Mouse (Mus musculus) lung, embryonic 14.5 days (tissue): ENCODE data around the gene Fam136a. TPM values are rescaled to one million over a fixed set of nuclear protein-coding genes. Genes with fewer than 3 reads are reported as not detected.
A peak's percentile ranks its signal among the peaks of the same experiment; 100 is the strongest.

ENCODE experiments used
- ATAC-seq: fragments of 200-750 bp; cut with Nextera tagmentation; 2 replicates; pipeline ENCODE4 v1.8.0; 2017; ENCODE audit warnings: mild to moderate bottlenecking, moderate TSS enrichment, moderate library complexity; ENCODE audit not compliant: insufficient read depth
- DNase-seq: peaks from one replicate; pipeline ENCODE4 v3.0.0-alpha.2; 2015
- H3K27ac ChIP-seq: fragments of 300-500 bp; sonication (generic); 2 replicates; pipeline ENCODE4 v1.5.1; 2014; ENCODE audit warnings: low read depth, mild to moderate bottlenecking, moderate library complexity
- H3K27me3 ChIP-seq: fragments of 300-500 bp; sonication (generic); 2 replicates; pipeline ENCODE4 v1.6.1; 2014; ENCODE audit warnings: low read length, control low read depth; ENCODE audit not compliant: insufficient read depth
- H3K36me3 ChIP-seq: fragments of 300-500 bp; sonication (generic); 2 replicates; pipeline ENCODE4 v1.6.1; 2014; ENCODE audit warnings: control low read depth; ENCODE audit not compliant: insufficient read depth
- H3K4me1 ChIP-seq: fragments of 300-500 bp; sonication (generic); 2 replicates; pipeline ENCODE4 v1.6.1; 2014; ENCODE audit warnings: antibody characterized with exemption, control low read depth; ENCODE audit not compliant: insufficient read depth
- H3K4me2 ChIP-seq: fragments of 300-500 bp; sonication (generic); 2 replicates; pipeline ENCODE4 v1.6.1; 2014; ENCODE audit warnings: mild to moderate bottlenecking
- H3K4me3 ChIP-seq: fragments of 300-500 bp; sonication (generic); 2 replicates; pipeline ENCODE4 v1.5.1; 2014; ENCODE audit warnings: low read depth, low read length
- H3K9ac ChIP-seq: fragments of 300-500 bp; sonication (generic); 2 replicates; pipeline ENCODE4 v1.6.1; 2014
- H3K9me3 ChIP-seq: fragments of 300-500 bp; sonication (generic); 2 replicates; pipeline ENCODE4 v1.6.1; 2016; ENCODE audit warnings: low read depth, low read length, control low read depth
- CTCF ChIP-seq: IDR thresholded peaks from 2 replicates; pipeline ENCODE4 v1.5.1; 2016; ENCODE audit warnings: antibody characterized with exemption, low read depth
- WGBS: fragments of 180-500 bp; shearing (Covaris S2); extraction: QIAGEN DNeasy Blood & Tissue Kit; methylation state at CpG from one replicate; pipeline ENCODE4 v1.1.7; 2014; 5-methylcytosine and 5-hydroxymethylcytosine counted together
- polyA plus RNA-seq: library from polyadenylated mRNA; unstranded; fragments of >200 nt; fragmentation: Nextera tagmentation; extraction: Ambion mirVana; gene quantifications from 2 replicates; pipeline ENCODE4 v1.2.1, GENCODE M21; 2014

Gene Fam136a
- polyA plus RNA-seq, 1 experiment from 2014 or later, result 129 TPM

DNA sequence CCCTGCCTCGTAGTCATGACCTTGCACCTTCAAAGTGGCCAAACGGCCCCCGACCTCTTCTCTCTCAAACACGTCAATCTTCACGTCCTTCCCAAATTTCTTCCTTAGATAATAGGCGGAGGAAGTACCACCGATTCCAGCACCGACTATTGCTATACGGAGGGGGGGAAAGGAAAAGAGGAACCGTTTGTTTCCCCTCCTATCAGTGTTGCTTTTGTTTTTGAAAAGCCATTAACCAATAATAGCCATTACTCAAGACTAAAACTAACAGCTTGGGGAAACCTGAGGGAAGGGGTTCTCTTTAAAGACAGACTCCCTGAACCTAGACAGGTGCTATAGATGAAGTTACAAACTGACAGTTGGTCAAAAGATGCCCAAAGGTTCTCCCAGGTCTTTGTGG is 30.5 kb downstream of the Fam136a start:
- no peak for DNase-seq
- Histone ChIP-seq H3K4me3 (peak overlapping the region; percentile 87), H3K9me3 (no peaks in the 10 kb centered on the region), H3K36me3 (peaks cover 27% of the 10 kb centered on the region), H3K27ac (no peak overlapping the region), H3K4me1 (0 out of 2 replicates have a peak, but pooled peaks cover 4% of the 10 kb centered on the region), H3K9ac (peak overlapping the region; percentile 82), H3K4me2 (peak overlapping the region; percentile 94), H3K27me3 (no peaks in the 10 kb centered on the region)
- no peak for TF ChIP-seq CTCF
- WGBS, result 16% methylated on average over 10 of the region's 10 CpGs
- no peak for ATAC-seq

DNA sequence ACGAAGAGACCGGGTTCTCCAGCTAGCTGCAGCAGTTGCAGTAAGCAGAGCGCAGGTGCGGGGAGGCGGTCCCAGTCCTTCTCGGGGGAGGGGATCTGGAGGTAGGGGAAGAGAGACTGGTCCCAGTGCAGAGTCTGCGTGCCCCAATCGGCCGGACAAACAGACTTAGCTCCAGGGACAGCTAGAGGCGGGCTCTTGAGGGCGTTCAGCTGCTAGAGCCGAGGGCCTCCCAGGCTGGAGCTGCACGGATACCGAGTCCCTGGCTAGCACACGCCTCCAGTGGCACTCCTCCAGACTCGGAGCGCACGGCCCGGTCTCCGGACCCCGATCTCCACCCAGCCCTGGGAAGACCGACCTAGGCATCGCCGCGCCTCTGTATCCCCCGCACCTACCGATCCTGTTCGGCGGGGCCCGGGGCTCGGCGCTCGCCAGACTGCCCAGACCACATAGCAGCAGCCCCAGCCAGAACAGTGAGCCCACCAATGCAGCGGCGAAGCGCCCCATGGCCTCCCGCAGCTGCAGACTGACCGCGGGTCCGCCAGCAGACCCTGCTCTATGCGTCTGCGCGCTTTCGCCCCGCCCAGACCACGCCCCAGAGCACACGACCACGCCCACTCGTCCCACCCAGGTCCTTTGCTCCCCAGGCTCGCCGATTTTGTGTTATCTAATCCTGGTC is 31.3 kb downstream of the Fam136a start, which contains the start of gene Pcyox1:
Pcyox1 (minus strand) TSS at position 574 of the 676 bp plus-strand sequence.
- DNase-seq (peak; percentile 96), ATAC-seq (peak; percentile 96)

DNA sequence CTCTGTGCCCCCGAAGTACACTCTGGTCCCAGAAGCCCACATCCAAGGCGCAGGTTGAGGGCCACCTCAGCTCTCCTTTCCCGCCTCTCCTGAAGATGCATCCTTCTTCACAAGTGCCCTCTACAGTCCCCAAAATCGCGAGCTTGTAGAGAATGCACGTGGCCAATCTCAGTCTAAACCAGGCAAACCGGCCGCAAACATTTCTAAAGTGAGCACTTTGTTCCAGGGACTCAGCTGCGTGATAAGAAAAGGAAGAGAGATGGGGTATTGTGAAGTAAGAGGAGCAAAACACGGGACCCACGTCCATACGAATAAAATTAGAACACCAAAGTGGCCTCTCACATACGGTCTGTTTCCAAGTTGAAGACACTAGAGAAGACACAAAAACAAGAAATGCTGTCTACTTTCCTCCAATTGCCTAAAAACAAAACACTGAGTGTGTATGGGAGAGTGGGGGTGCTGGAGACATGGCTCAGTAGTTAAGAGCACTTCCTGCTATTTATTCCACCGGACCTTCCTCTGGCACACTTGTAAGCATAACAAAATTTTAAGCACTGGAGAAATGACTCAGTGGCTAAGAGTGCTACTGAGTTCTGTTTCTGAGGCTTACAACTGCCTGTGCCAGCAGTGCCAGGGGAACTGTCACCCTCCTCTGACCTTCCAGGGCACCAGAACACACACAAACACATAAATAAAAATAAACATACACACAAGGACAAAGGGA is 32.0 kb downstream of the Fam136a start:
- peaks cover 13% of the 10 kb centered on the region; the same call in 1 of the 2 replicates for H3K36me3 ChIP-seq
- H3K9me3 ChIP-seq, result no peaks in the 10 kb centered on the region
- DNase-seq (no peak), ATAC-seq (no peak)
- no peak for TF ChIP-seq CTCF
- peak overlapping the region; percentile 87 for H3K4me3 ChIP-seq
- 4% methylated on average over 14 of the region's 14 CpGs for WGBS
- peak overlapping the region; percentile 83 for H3K27ac ChIP-seq
- H3K4me1 ChIP-seq, result 0 out of 2 replicates have a peak, but pooled peaks cover 4% of the 10 kb centered on the region
- peak overlapping the region; percentile 94 for H3K4me2 ChIP-seq
- peak overlapping the region; percentile 82 for H3K9ac ChIP-seq
- H3K27me3 ChIP-seq, result no peaks in the 10 kb centered on the region

More for the DNA sequence above, 31.3 kb downstream of the Fam136a start, which contains the start of gene Pcyox1:
- Histone ChIP-seq H3K27ac (peak within 1 kb of the TSS; percentile 83), H3K4me2 (peak within 1 kb of the TSS; percentile 94), H3K27me3 (no peaks in the 10 kb centered on the region), H3K4me3 (peak within 1 kb of the TSS; percentile 87), H3K36me3 (peaks cover 20% of the 10 kb centered on the region), H3K4me1 (0 out of 2 replicates have a peak, but pooled peaks cover 4% of the 10 kb centered on the region), H3K9ac (peak within 1 kb of the TSS; percentile 82), H3K9me3 (no peaks in the 10 kb centered on the region)
- under 1% methylated on average over 51 of the region's 51 CpGs for WGBS
- TF ChIP-seq CTCF, result no peak

DNA sequence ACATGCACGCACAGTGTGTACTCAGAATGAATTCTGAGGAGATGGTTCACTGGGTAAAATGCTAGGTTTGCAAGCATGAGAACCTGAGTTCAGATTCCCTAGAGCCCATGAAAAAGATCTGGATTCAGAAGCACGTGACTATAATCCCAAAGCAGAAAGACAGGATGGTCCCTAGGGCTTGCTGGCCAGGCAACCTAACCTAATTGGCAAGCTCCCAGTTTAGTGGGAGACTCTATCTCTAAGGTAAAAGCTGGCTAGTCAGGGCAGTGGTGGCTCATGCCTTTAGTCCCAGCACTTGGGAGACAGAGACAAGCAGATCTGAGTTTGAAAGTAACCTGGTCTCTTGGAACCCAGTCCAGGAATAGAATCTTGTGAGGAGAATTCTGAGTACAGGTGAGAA is 33.5 kb downstream of the Fam136a start:
- no peak for TF ChIP-seq CTCF
- Histone ChIP-seq H3K4me3 (no peak overlapping the region), H3K9me3 (no peaks in the 10 kb centered on the region), H3K27me3 (no peaks in the 10 kb centered on the region), H3K27ac (no peak overlapping the region), H3K4me2 (no peak overlapping the region), H3K9ac (no peak overlapping the region), H3K4me1 (0 out of 2 replicates have a peak, but pooled peaks cover 4% of the 10 kb centered on the region), H3K36me3 (0 out of 2 replicates have a peak, but pooled peaks cover 5% of the 10 kb centered on the region)
- WGBS, result 75% methylated on average over 2 of the region's 2 CpGs
- no peak for ATAC-seq
- DNase-seq, result no peak

DNA sequence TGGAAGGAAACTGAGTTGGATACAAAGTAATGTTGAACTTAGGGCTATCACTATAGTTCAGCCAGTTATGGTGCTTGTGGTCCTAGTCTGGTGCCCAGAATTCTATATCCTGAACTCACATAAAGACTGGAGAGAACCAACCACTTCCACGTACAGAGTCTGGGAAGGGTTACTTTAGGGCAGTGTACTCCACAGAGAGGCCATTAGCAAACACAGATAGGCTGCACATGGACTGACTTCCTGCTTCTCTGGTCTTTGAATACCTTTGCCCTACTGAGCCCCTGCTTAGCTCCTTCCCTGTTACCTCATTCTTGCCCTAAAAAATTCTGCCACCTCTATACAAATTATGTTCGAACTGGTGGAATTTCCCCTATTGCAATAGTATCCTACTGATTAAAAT is 34.5 kb downstream of the Fam136a start:
- WGBS, result 73% methylated on average over 2 of the region's 2 CpGs
- TF ChIP-seq CTCF, result no peak
- no peak overlapping the region for H3K4me2 ChIP-seq
- no peak overlapping the region for H3K27ac ChIP-seq
- no peaks in the 10 kb centered on the region for H3K36me3 ChIP-seq
- H3K27me3 ChIP-seq, result no peaks in the 10 kb centered on the region
- H3K9me3 ChIP-seq, result no peaks in the 10 kb centered on the region
- no peak overlapping the region for H3K9ac ChIP-seq
- ATAC-seq, result no peak
- H3K4me3 ChIP-seq, result no peak overlapping the region
- DNase-seq, result no peak
- H3K4me1 ChIP-seq, result 0 out of 2 replicates have a peak, but pooled peaks cover 4% of the 10 kb centered on the region

DNA sequence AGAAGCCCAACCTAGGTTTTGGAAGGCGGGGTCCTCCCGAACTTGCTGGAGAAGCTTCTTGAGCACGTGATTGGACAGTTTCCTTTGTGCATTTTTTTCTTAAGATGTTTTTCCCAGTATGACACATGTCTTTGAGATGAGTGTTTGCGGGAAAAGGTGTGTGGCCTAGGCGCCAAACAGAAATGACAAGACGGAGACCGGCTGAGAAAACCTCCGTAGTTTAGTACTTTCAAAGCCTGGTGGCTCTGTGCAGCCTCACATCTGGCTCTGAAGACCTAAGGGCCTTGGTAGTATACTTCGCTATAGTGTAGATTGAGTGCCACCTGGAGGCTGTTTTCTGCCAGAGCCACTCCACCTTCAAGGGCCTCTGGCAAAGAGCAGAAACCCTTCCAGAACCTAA is 35.5 kb downstream of the Fam136a start:
- H3K4me3 ChIP-seq, result peak overlapping the region; percentile 23
- peak; percentile 22; the same call in 1 of the 2 replicates for ATAC-seq
- DNase-seq, result peak; percentile 92
- H3K27ac ChIP-seq, result no peak overlapping the region
- H3K4me2 ChIP-seq, result peak overlapping the region; percentile 58
- TF ChIP-seq CTCF, result peak; percentile 68
- no peaks in the 10 kb centered on the region for H3K4me1 ChIP-seq
- no peaks in the 10 kb centered on the region for H3K36me3 ChIP-seq
- WGBS, result 3% methylated on average over 9 of the region's 9 CpGs
- H3K9me3 ChIP-seq, result no peaks in the 10 kb centered on the region
- peak overlapping the region; percentile 29; the same call in 1 of the 2 replicates for H3K9ac ChIP-seq
- H3K27me3 ChIP-seq, result no peaks in the 10 kb centered on the region
